ENCODE assay signal across 10 mouse cellular contexts in genomic region chr9:37455868-37456267, GRCm38 (mm10). TPM values are rescaled to one million over a fixed set of nuclear protein-coding genes. Genes with fewer than 3 reads are reported as not detected.
A peak's percentile ranks its signal among the peaks of the same experiment; 100 is the strongest.
DNase-seq lines count a peak whose midpoint lies in the region; ATAC-seq and TF ChIP-seq lines count a peak whose summit lies in the region.
"Had no signal": no experiment of that assay in that cellular context is flagged by ENCODE, and none has a peak within 500 bp of the region (broad histone marks: within the 10 kb centered on the region; RNA-seq: fewer than 3 reads in every experiment).

No protein-coding gene starts in this region.

- H3K27ac ChIP-seq in heart, embryonic 11.5 days (ENCODE audit: low read depth, low read length), result no peak overlapping the region
- H3K27ac ChIP-seq in limb, embryonic 14.5 days (replicated peaks; ENCODE audit: low read depth, low read length), result no peak overlapping the region
- no peak overlapping the region for H3K27ac ChIP-seq in stomach, embryonic 16.5 days (ENCODE audit: low read length)

- H3K4me2 ChIP-seq in heart, embryonic 11.5 days, result peak overlapping the region; percentile 70; the same call in 1 of the 2 replicates
- peak overlapping the region; percentile 37; the same call in 1 of the 2 replicates for H3K4me2 ChIP-seq in limb, embryonic 14.5 days (replicated peaks; ENCODE audit: low read depth, low read length, severe bottlenecking)
- H3K4me2 ChIP-seq in stomach, embryonic 16.5 days (ENCODE audit: low read depth, low read length), result peak overlapping the region; percentile 47; the same call in 1 of the 2 replicates

- H3K9ac ChIP-seq in heart, embryonic 11.5 days (ENCODE audit: low read depth, low read length), result no peak overlapping the region
- H3K9ac ChIP-seq in limb, embryonic 14.5 days (ENCODE audit: low read depth, low read length, severe bottlenecking), result no peak overlapping the region
- no peak overlapping the region for H3K9ac ChIP-seq in stomach, embryonic 16.5 days (ENCODE audit: low read length)

- no peak for ATAC-seq in heart, embryonic 11.5 days (replicated peaks; ENCODE audit: insufficient number of reproducible peaks, low FRiP score, low TSS enrichment)
- no peak for ATAC-seq in megakaryocyte, adult 5-6 weeks (ENCODE audit: poor library complexity, severe bottlenecking)
- no peak for ATAC-seq in limb, embryonic 14.5 days (ENCODE audit: low FRiP score, low read depth)
- no peak for ATAC-seq in stomach, embryonic 16.5 days (ENCODE audit: insufficient read depth, low FRiP score)

- no peak for DNase-seq in heart, postnatal 4 days
- DNase-seq in limb, embryonic 14.5 days (ENCODE audit: low spot score), result no peak
- DNase-seq in left cerebral cortex, postnatal 10 days (ENCODE audit: extremely low spot score in 1 of 2, low spot score in 2 of 2), result no peak
- DNase-seq in c-Kit-positive CD71-positive TER-119-positive erythroid progenitor cells, embryonic 14.5 days (ENCODE audit: low spot score), result no peak
- DNase-seq: adrenal gland, adult 2 months had no signal

- H3K4me3 ChIP-seq in heart, embryonic 11.5 days (ENCODE audit: low read depth, low read length), result no peak overlapping the region
- peak overlapping the region; percentile 13 for H3K4me3 ChIP-seq in megakaryocyte, embryonic 14.5 days (replicated peaks)
- H3K4me3 ChIP-seq in limb, embryonic 14.5 days (replicated peaks; ENCODE audit: low read length), result no peak overlapping the region
- H3K4me3 ChIP-seq in stomach, embryonic 16.5 days (replicated peaks; ENCODE audit: low read length), result no peak overlapping the region

- 1% methylated on average over 8 of the region's 8 CpGs for WGBS in heart, embryonic 11.5 days (ENCODE audit: insufficient replicate concordance)
- WGBS in limb, embryonic 14.5 days, result 3% methylated on average over 8 of the region's 8 CpGs
- 4% methylated on average over 8 of the region's 8 CpGs for WGBS in stomach, embryonic 16.5 days

- TF ChIP-seq POLR2A in limb, embryonic 14.5 days (IDR thresholded peaks at IDR 0.05; ENCODE audit: borderline replicate concordance, extremely low read depth, insufficient read depth, insufficient read length), result no peak

- peaks cover 90% of the 10 kb centered on the region for H3K27me3 ChIP-seq in heart, embryonic 11.5 days (ENCODE audit: control insufficient read depth, insufficient read depth, low read length)
- H3K27me3 ChIP-seq in megakaryocyte, embryonic 14.5 days (replicated peaks), result peaks cover 72% of the 10 kb centered on the region
- H3K27me3 ChIP-seq in limb, embryonic 14.5 days (ENCODE audit: control insufficient read depth, insufficient read depth, low read length), result peaks cover 73% of the 10 kb centered on the region
- H3K27me3 ChIP-seq in stomach, embryonic 16.5 days (ENCODE audit: control insufficient read depth, insufficient read depth, low read length), result peaks cover 79% of the 10 kb centered on the region

- H3K36me3 ChIP-seq in heart, embryonic 11.5 days (ENCODE audit: control insufficient read depth, insufficient read depth, low read length), result no peaks in the 10 kb centered on the region
- H3K36me3 ChIP-seq in megakaryocyte, embryonic 14.5 days (replicated peaks; ENCODE audit: low read length), result peaks cover 21% of the 10 kb centered on the region
- no peaks in the 10 kb centered on the region for H3K36me3 ChIP-seq in limb, embryonic 14.5 days (ENCODE audit: control insufficient read depth, insufficient read depth, low read length)
- H3K36me3 ChIP-seq in stomach, embryonic 16.5 days (ENCODE audit: control insufficient read depth, insufficient read depth, low read length), result no peaks in the 10 kb centered on the region

- no peaks in the 10 kb centered on the region for H3K9me3 ChIP-seq in heart, embryonic 11.5 days (replicated peaks; ENCODE audit: control insufficient read depth, low read length)
- no peaks in the 10 kb centered on the region for H3K9me3 ChIP-seq in megakaryocyte, embryonic 14.5 days
- H3K9me3 ChIP-seq in limb, embryonic 14.5 days (ENCODE audit: control insufficient read depth, low read length), result no peaks in the 10 kb centered on the region
- H3K9me3 ChIP-seq in stomach, embryonic 16.5 days (replicated peaks; ENCODE audit: control insufficient read depth, low read length), result no peaks in the 10 kb centered on the region

- intact Hi-C loops in left cerebral cortex, postnatal 10 days (cut with DNase I), result loop anchor here (2.0 to 10.0 kb wide), 2 partner anchors 161 to 469 kb away; no protein-coding TSS in a partner anchor

- H3K4me1 ChIP-seq in heart, embryonic 11.5 days (ENCODE audit: control insufficient read depth, insufficient read depth, low read length), result peaks cover 5% of the 10 kb centered on the region; the same call in 1 of the 2 replicates
- peaks cover 69% of the 10 kb centered on the region for H3K4me1 ChIP-seq in megakaryocyte, embryonic 14.5 days
- peaks cover 23% of the 10 kb centered on the region; the same call in 1 of the 2 replicates for H3K4me1 ChIP-seq in limb, embryonic 14.5 days (ENCODE audit: control insufficient read depth, insufficient read depth, low read length)
- H3K4me1 ChIP-seq in stomach, embryonic 16.5 days (ENCODE audit: control insufficient read depth, insufficient read depth, low read length), result peaks cover 13% of the 10 kb centered on the region; the same call in 1 of the 2 replicates

RNA-seq across cellular contexts. Expression of gene Robo3, which starts 22.8 kb away (rescaled TPM):
- 0.29 and 0.35 TPM in 2 replicates for polyA plus RNA-seq in heart, embryonic 11.5 days (2014; fragmentation: Nextera tagmentation; extraction: Ambion mirVana)
- under 1 TPM in 1 of 2 experiments, not detected in 1; 0.05 TPM for total RNA-seq in heart, postnatal 4 days (2021)
- polyA plus RNA-seq in megakaryocyte, embryonic 14.5 days (2012; ENCODE audit: insufficient read depth, low replicate concordance), result 433 and 1,147 TPM in 2 replicates
- not detected in 2 replicates for total RNA-seq in megakaryocyte, adult 5-6 weeks (2015)
- total RNA-seq in megakaryocyte, adult 5-6 weeks (2017), result 0.20 TPM in 1 of 2 replicates, not detected in the other
- 0.39 and 0.87 TPM in 2 replicates for polyA plus RNA-seq in limb, embryonic 14.5 days (2012; rRNA removed)
- polyA plus RNA-seq in limb, embryonic 14.5 days (2014; fragmentation: Nextera tagmentation; extraction: Ambion mirVana), result 0.07 and 0.21 TPM in 2 replicates
- polyA plus RNA-seq in stomach, embryonic 16.5 days (2015; fragmentation: Nextera tagmentation; extraction: Ambion mirVana), result not detected in 2 replicates
- total RNA-seq in left cerebral cortex, postnatal 10 days (2021), result 10 to 100 TPM; 24.8 to 27.4 TPM
- total RNA-seq: liver, adult 2 months had no signal

RNA-seq across cellular contexts. Expression of gene Msantd2, which starts 33.3 kb away (rescaled TPM):
- polyA plus RNA-seq in heart, embryonic 11.5 days (2014; fragmentation: Nextera tagmentation; extraction: Ambion mirVana), result 20.2 and 20.5 TPM in 2 replicates
- total RNA-seq in heart, postnatal 4 days (2021), result 10 to 100 TPM; 15.2 to 20.6 TPM
- polyA plus RNA-seq in megakaryocyte, embryonic 14.5 days (2012; ENCODE audit: insufficient read depth, low replicate concordance), result 1.5 and 3.5 TPM in 2 replicates
- total RNA-seq in megakaryocyte, adult 5-6 weeks (2015), result 15.1 and 18.4 TPM in 2 replicates
- total RNA-seq in megakaryocyte, adult 5-6 weeks (2017), result 24.4 and 26.4 TPM in 2 replicates
- polyA plus RNA-seq in limb, embryonic 14.5 days (2012; rRNA removed), result 64.4 and 74.2 TPM in 2 replicates
- 26.7 and 31.7 TPM in 2 replicates for polyA plus RNA-seq in limb, embryonic 14.5 days (2014; fragmentation: Nextera tagmentation; extraction: Ambion mirVana)
- polyA plus RNA-seq in stomach, embryonic 16.5 days (2015; fragmentation: Nextera tagmentation; extraction: Ambion mirVana), result 15.3 and 16.1 TPM in 2 replicates
- 10 to 100 TPM; 21.8 to 24.6 TPM for total RNA-seq in left cerebral cortex, postnatal 10 days (2021)

RNA-seq across cellular contexts. Expression of gene Robo4, which starts 54.2 kb away (rescaled TPM):
- 2.5 and 3.3 TPM in 2 replicates for polyA plus RNA-seq in heart, embryonic 11.5 days (2014; fragmentation: Nextera tagmentation; extraction: Ambion mirVana)
- 10 to 100 TPM; 32.6 to 33.2 TPM for total RNA-seq in heart, postnatal 4 days (2021)
- polyA plus RNA-seq in megakaryocyte, embryonic 14.5 days (2012; ENCODE audit: insufficient read depth, low replicate concordance), result not detected in 2 replicates
- not detected in 2 replicates for total RNA-seq in megakaryocyte, adult 5-6 weeks (2015)
- total RNA-seq in megakaryocyte, adult 5-6 weeks (2017), result not detected in 2 replicates
- 13.2 and 17.6 TPM in 2 replicates for polyA plus RNA-seq in limb, embryonic 14.5 days (2012; rRNA removed)
- 12.4 and 13.8 TPM in 2 replicates for polyA plus RNA-seq in limb, embryonic 14.5 days (2014; fragmentation: Nextera tagmentation; extraction: Ambion mirVana)
- 12.3 and 13.3 TPM in 2 replicates for polyA plus RNA-seq in stomach, embryonic 16.5 days (2015; fragmentation: Nextera tagmentation; extraction: Ambion mirVana)
- total RNA-seq in left cerebral cortex, postnatal 10 days (2021), result 1 to 10 TPM; 6.4 to 8.3 TPM

Comparison
In these comparisons a context has a peak if more than half of its experiments do, and no peak if none do; other contexts are left out.
1. RNA of gene Robo3, which starts 22.8 kb away (polyA plus RNA-seq): 433 to 1,147 TPM in megakaryocyte, embryonic 14.5 days; 0.07 to 0.87 TPM in limb, embryonic 14.5 days, 0.29 to 0.35 TPM in heart, embryonic 11.5 days and not detected in stomach, embryonic 16.5 days; every median in the first group is over 100 times any median in the second.
2. Peak in every context shown above with its lines, with median percentiles within 50 percentile points of each other: H3K4me2 ChIP-seq.